Mouse (Mus musculus) heart, adult 2 months (tissue): ENCODE results near the gene Togaram2.

ENCODE experiments used
- CTCF ChIP-seq: fragments of 200-600 bp; IDR thresholded peaks from 2 replicates; pipeline ENCODE4 v1.8.1; 2022; ENCODE audit warnings: antibody characterized with exemption, mild to moderate bottlenecking, moderate library complexity
- EP300 ChIP-seq: fragments of 200-500 bp; IDR thresholded peaks from 2 replicates; pipeline ENCODE4 v1.6.1; 2011; ENCODE audit warnings: low read depth, low read length, control low read depth; ENCODE audit not compliant: insufficient read depth
- POLR2A ChIP-seq: fragments of 200-500 bp; IDR thresholded peaks from 2 replicates; pipeline ENCODE4 v1.6.1; 2011; ENCODE audit warnings: mild to moderate bottlenecking, low read depth, low read length, control low read depth; ENCODE audit not compliant: insufficient read depth

GRCm38 (mm10) chr17:71636786-71637185 is 36.3 kb upstream of the Togaram2 start:
- TF ChIP-seq POLR2A (no peak), CTCF (no peak), EP300 (no peak)
